ENCODE assay signal across 10 mouse cellular contexts in the genomic region with DNA sequence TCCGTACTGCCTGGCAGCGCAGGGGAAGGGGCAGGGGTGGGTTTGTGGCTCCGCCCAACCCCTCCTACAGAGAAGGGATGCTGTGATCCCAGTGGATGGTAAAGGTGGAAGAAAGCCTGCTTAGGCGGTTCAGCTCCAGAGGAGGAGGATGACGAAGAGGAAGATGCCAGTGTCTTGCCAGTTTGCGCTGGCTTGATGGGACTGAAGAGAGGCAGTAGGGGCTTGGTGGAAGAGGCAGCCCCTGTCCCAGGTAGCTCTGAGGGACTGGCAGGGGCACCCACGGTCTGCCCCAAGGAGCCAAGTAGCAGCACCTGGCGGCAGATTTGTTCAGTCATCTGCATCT. TPM values are rescaled to one million over a fixed set of nuclear protein-coding genes. Genes with fewer than 3 reads are reported as not detected.
DNase-seq lines count a peak whose midpoint lies in the region; ATAC-seq lines count a peak whose summit lies in the region.
"Had no signal": no experiment of that assay in that cellular context is flagged by ENCODE, and none has a peak within 500 bp of the region (broad histone marks: within the 10 kb centered on the region; RNA-seq: fewer than 3 reads in every experiment).

No protein-coding gene starts in this region.

- ATAC-seq in kidney, embryonic 14.5 days (ENCODE audit: low FRiP score, low TSS enrichment): no peak
- ATAC-seq in hindbrain, embryonic 16.5 days: no peak
- no peak for ATAC-seq in midbrain, embryonic 16.5 days
- ATAC-seq: Patski had no signal

- H3K27me3 ChIP-seq in kidney, embryonic 14.5 days (ENCODE audit: control insufficient read depth, insufficient read depth, low read length): no peaks in the 10 kb centered on the region
- H3K27me3 ChIP-seq in embryonic facial prominence, embryonic 10.5 days (replicated peaks; ENCODE audit: low read depth, poor library complexity, severe bottlenecking): no peaks in the 10 kb centered on the region
- no peaks in the 10 kb centered on the region for H3K27me3 ChIP-seq in hindbrain, embryonic 16.5 days (replicated peaks; ENCODE audit: control insufficient read depth, insufficient read depth, low read length)
- no peaks in the 10 kb centered on the region for H3K27me3 ChIP-seq in midbrain, embryonic 16.5 days (ENCODE audit: control insufficient read depth, insufficient read depth, low read depth, low read length)
- H3K27me3 ChIP-seq: Patski had no signal

- peaks cover 10% of the 10 kb centered on the region for H3K9me3 ChIP-seq in kidney, embryonic 14.5 days (ENCODE audit: control insufficient read depth, low read length)
- H3K9me3 ChIP-seq in embryonic facial prominence, embryonic 10.5 days: peaks cover 19% of the 10 kb centered on the region
- no peaks in the 10 kb centered on the region for H3K9me3 ChIP-seq in hindbrain, embryonic 16.5 days (ENCODE audit: control insufficient read depth, low read length)
- no peaks in the 10 kb centered on the region for H3K9me3 ChIP-seq in midbrain, embryonic 16.5 days (replicated peaks; ENCODE audit: control insufficient read depth, low read length, poor library complexity, severe bottlenecking)

- H3K27ac ChIP-seq in kidney, embryonic 14.5 days (ENCODE audit: low read depth, low read length): no peak overlapping the region
- H3K27ac ChIP-seq in embryonic facial prominence, embryonic 10.5 days (replicated peaks): peak overlapping the region; percentile 99
- H3K27ac ChIP-seq in hindbrain, embryonic 16.5 days (ENCODE audit: low read depth, low read length): no peak overlapping the region
- peak overlapping the region; percentile 97 for H3K27ac ChIP-seq in midbrain, embryonic 16.5 days (ENCODE audit: low read length)

- peak overlapping the region; percentile 93 for H3K4me2 ChIP-seq in kidney, embryonic 14.5 days (replicated peaks; ENCODE audit: low read depth, low read length)
- peak overlapping the region; percentile 93 for H3K4me2 ChIP-seq in hindbrain, embryonic 16.5 days (ENCODE audit: low read length)
- peak overlapping the region; percentile 81 for H3K4me2 ChIP-seq in midbrain, embryonic 16.5 days (ENCODE audit: low read length)

- peak overlapping the region; percentile 68 for H3K4me3 ChIP-seq in kidney, embryonic 14.5 days (ENCODE audit: low read length)
- H3K4me3 ChIP-seq in embryonic facial prominence, embryonic 10.5 days: peak overlapping the region; percentile 87
- peak overlapping the region; percentile 61 for H3K4me3 ChIP-seq in hindbrain, embryonic 16.5 days (ENCODE audit: low read length)
- H3K4me3 ChIP-seq in midbrain, embryonic 16.5 days (ENCODE audit: low read depth, low read length): peak overlapping the region; percentile 83

- WGBS in kidney, embryonic 14.5 days: 40% methylated on average over 8 of the region's 8 CpGs
- 47% methylated on average over 8 of the region's 8 CpGs for WGBS in embryonic facial prominence, embryonic 10.5 days
- 35% methylated on average over 8 of the region's 8 CpGs for WGBS in hindbrain, embryonic 16.5 days
- 37% methylated on average over 8 of the region's 8 CpGs for WGBS in midbrain, embryonic 16.5 days

- H3K9ac ChIP-seq in kidney, embryonic 14.5 days (ENCODE audit: low read depth, low read length): peak overlapping the region; percentile 80; the same call in 1 of the 2 replicates
- H3K9ac ChIP-seq in hindbrain, embryonic 16.5 days (ENCODE audit: low read depth, low read length): peak overlapping the region; percentile 87; the same call in 1 of the 2 replicates
- peak overlapping the region; percentile 96 for H3K9ac ChIP-seq in midbrain, embryonic 16.5 days (ENCODE audit: low read depth, low read length)

- peaks cover 16% of the 10 kb centered on the region; the same call in 1 of the 2 replicates for H3K4me1 ChIP-seq in kidney, embryonic 14.5 days (ENCODE audit: control insufficient read depth, insufficient read depth, low read length)
- H3K4me1 ChIP-seq in embryonic facial prominence, embryonic 10.5 days: peaks cover 61% of the 10 kb centered on the region
- H3K4me1 ChIP-seq in hindbrain, embryonic 16.5 days (ENCODE audit: control insufficient read depth, insufficient read depth, low read depth, low read length): peaks cover 45% of the 10 kb centered on the region
- peaks cover 53% of the 10 kb centered on the region for H3K4me1 ChIP-seq in midbrain, embryonic 16.5 days (ENCODE audit: control insufficient read depth, insufficient read depth, low read length)

- peaks cover 40% of the 10 kb centered on the region for H3K36me3 ChIP-seq in kidney, embryonic 14.5 days (ENCODE audit: control insufficient read depth, insufficient read depth, low read length)
- peaks cover 55% of the 10 kb centered on the region for H3K36me3 ChIP-seq in embryonic facial prominence, embryonic 10.5 days (replicated peaks)
- peaks cover 21% of the 10 kb centered on the region for H3K36me3 ChIP-seq in hindbrain, embryonic 16.5 days (ENCODE audit: control insufficient read depth, insufficient read depth, low read length)
- H3K36me3 ChIP-seq in midbrain, embryonic 16.5 days (ENCODE audit: control insufficient read depth, insufficient read depth, low read length): peaks cover 19% of the 10 kb centered on the region

- no peak for DNase-seq in kidney, adult 18-20 months
- DNase-seq in embryonic facial prominence, embryonic 10.5 days (ENCODE audit: low spot score): peak; percentile 11
- no peak for DNase-seq in spleen, adult 18-20 months
- no peak for DNase-seq in right cerebral cortex, adult 18-20 months
- DNase-seq in yolk sac, embryonic 10.5 days (ENCODE audit: low spot score): no peak

RNA-seq across cellular contexts. Expression of a gene that starts 9.9 kb away (rescaled TPM):
- 40.3 and 53.7 TPM in 2 replicates for polyA plus RNA-seq in kidney, embryonic 14.5 days (2014; fragmentation: Nextera tagmentation; extraction: Ambion mirVana)
- 55.4 and 64.0 TPM in 2 replicates for polyA plus RNA-seq in embryonic facial prominence, embryonic 10.5 days (2016; fragmentation: Nextera tagmentation; extraction: Ambion mirVana)
- polyA plus RNA-seq in hindbrain, embryonic 16.5 days (2015; fragmentation: Nextera tagmentation; extraction: Ambion mirVana): 41.6 and 45.4 TPM in 2 replicates
- 46.9 and 48.1 TPM in 2 replicates for polyA plus RNA-seq in midbrain, embryonic 16.5 days (2015; fragmentation: Nextera tagmentation; extraction: Ambion mirVana)

RNA-seq across cellular contexts. Expression of a gene that starts 13.8 kb away (rescaled TPM):
- polyA plus RNA-seq in kidney, embryonic 14.5 days (2014; fragmentation: Nextera tagmentation; extraction: Ambion mirVana): 20.4 and 46.2 TPM in 2 replicates
- 50.3 and 51.9 TPM in 2 replicates for polyA plus RNA-seq in embryonic facial prominence, embryonic 10.5 days (2016; fragmentation: Nextera tagmentation; extraction: Ambion mirVana)
- polyA plus RNA-seq in hindbrain, embryonic 16.5 days (2015; fragmentation: Nextera tagmentation; extraction: Ambion mirVana): 40.6 and 49.0 TPM in 2 replicates
- 47.5 and 49.0 TPM in 2 replicates for polyA plus RNA-seq in midbrain, embryonic 16.5 days (2015; fragmentation: Nextera tagmentation; extraction: Ambion mirVana)

RNA-seq across cellular contexts. Expression of a gene that starts 35.4 kb away (rescaled TPM):
- 20.6 and 22.6 TPM in 2 replicates for polyA plus RNA-seq in kidney, embryonic 14.5 days (2014; fragmentation: Nextera tagmentation; extraction: Ambion mirVana)
- 22.7 and 25.8 TPM in 2 replicates for polyA plus RNA-seq in embryonic facial prominence, embryonic 10.5 days (2016; fragmentation: Nextera tagmentation; extraction: Ambion mirVana)
- polyA plus RNA-seq in hindbrain, embryonic 16.5 days (2015; fragmentation: Nextera tagmentation; extraction: Ambion mirVana): 55.5 and 59.0 TPM in 2 replicates
- polyA plus RNA-seq in midbrain, embryonic 16.5 days (2015; fragmentation: Nextera tagmentation; extraction: Ambion mirVana): 62.5 and 65.9 TPM in 2 replicates

RNA-seq across cellular contexts. Expression of a gene that starts 35.8 kb away (rescaled TPM):
- polyA plus RNA-seq in kidney, embryonic 14.5 days (2014; fragmentation: Nextera tagmentation; extraction: Ambion mirVana): 34.9 and 54.7 TPM in 2 replicates
- 53.5 and 60.7 TPM in 2 replicates for polyA plus RNA-seq in embryonic facial prominence, embryonic 10.5 days (2016; fragmentation: Nextera tagmentation; extraction: Ambion mirVana)
- polyA plus RNA-seq in hindbrain, embryonic 16.5 days (2015; fragmentation: Nextera tagmentation; extraction: Ambion mirVana): 46.9 and 54.1 TPM in 2 replicates
- 51.8 and 55.6 TPM in 2 replicates for polyA plus RNA-seq in midbrain, embryonic 16.5 days (2015; fragmentation: Nextera tagmentation; extraction: Ambion mirVana)

RNA-seq across cellular contexts. Expression of a gene that starts 41.4 kb away (rescaled TPM):
- not detected in 2 replicates for polyA plus RNA-seq in kidney, embryonic 14.5 days (2014; fragmentation: Nextera tagmentation; extraction: Ambion mirVana)
- not detected in 2 replicates for polyA plus RNA-seq in embryonic facial prominence, embryonic 10.5 days (2016; fragmentation: Nextera tagmentation; extraction: Ambion mirVana)
- polyA plus RNA-seq in hindbrain, embryonic 16.5 days (2015; fragmentation: Nextera tagmentation; extraction: Ambion mirVana): not detected in 2 replicates
- polyA plus RNA-seq in midbrain, embryonic 16.5 days (2015; fragmentation: Nextera tagmentation; extraction: Ambion mirVana): not detected in 2 replicates
- polyA plus RNA-seq: Patski; spleen, adult 2 months had no signal

Comparison
In these comparisons a context has a peak if more than half of its experiments do, and no peak if none do; other contexts are left out.
1. H3K27ac ChIP-seq: peak in embryonic facial prominence, embryonic 10.5 days (single experiment) and midbrain, embryonic 16.5 days (single experiment); none in kidney, embryonic 14.5 days (single experiment) and hindbrain, embryonic 16.5 days (single experiment).
2. Peak in every context shown above with its lines, with median percentiles within 50 percentile points of each other: H3K4me2 ChIP-seq, H3K4me3 ChIP-seq and H3K9ac ChIP-seq.